Mouse (Mus musculus): ENCODE results near the gene Brsk1.
A peak's percentile ranks its signal among the peaks of the same experiment; 100 is the strongest.

Brsk1 gene

GRCm38 (mm10) chr7:4670655-4671255, 19.6 kb upstream of the Brsk1 start:
- DNase-seq = no peak

GRCm38 (mm10) chr7:4671956-4672355, 18.4 kb upstream of the Brsk1 start:
- no peak for DNase-seq

- DNase-seq = peak; percentile 30 to 44
Measured at GRCm38 (mm10) chr7:4674114-4674731, 16.2 kb upstream of the Brsk1 start.

GRCm38 (mm10) chr7:4675200-4675599, 15.2 kb upstream of the Brsk1 start:
- DNase-seq = no peak

GRCm38 (mm10) chr7:4683307-4683706, 7.1 kb upstream of the Brsk1 start:
- DNase-seq = no peak

- peak in 1 of 2 experiments; percentile 35 for DNase-seq
Measured at GRCm38 (mm10) chr7:4684203-4684602, 6.2 kb upstream of the Brsk1 start.

- DNase-seq = peak; percentile 94 to 96
Measured at GRCm38 (mm10) chr7:4684632-4685417, 5.6 kb upstream of the Brsk1 start, which contains the start of gene Hspbp1. Gene Hspbp1 (minus strand): TSS chr7:4685068.

GRCm38 (mm10) chr7:4690951-4691653, 698 bp downstream of the Brsk1 start:
- DNase-seq = peak in 1 of 2 experiments; percentile 18

- no peak for DNase-seq
Measured at GRCm38 (mm10) chr7:4693004-4693403, 2.6 kb downstream of the Brsk1 start.

- no peak for DNase-seq
Measured at GRCm38 (mm10) chr7:4702334-4702733, 11.9 kb downstream of the Brsk1 start.

- DNase-seq = no peak
Measured at GRCm38 (mm10) chr7:4703195-4703594, 12.8 kb downstream of the Brsk1 start.

- DNase-seq = no peak
Measured at GRCm38 (mm10) chr7:4705098-4705497, 14.7 kb downstream of the Brsk1 start.

GRCm38 (mm10) chr7:4712594-4712993, 22.2 kb downstream of the Brsk1 start:
- no peak for DNase-seq

GRCm38 (mm10) chr7:4716955-4717354, 26.6 kb downstream of the Brsk1 start:
- DNase-seq = no peak

- DNase-seq = no peak
Measured at GRCm38 (mm10) chr7:4719276-4719675, 28.9 kb downstream of the Brsk1 start.

GRCm38 (mm10) chr7:4723508-4723907, 33.1 kb downstream of the Brsk1 start:
- DNase-seq = peak; percentile 19 to 35

GRCm38 (mm10) chr7:4724359-4724758, 34.0 kb downstream of the Brsk1 start:
- DNase-seq = no peak

GRCm38 (mm10) chr7:4725169-4725568, 34.8 kb downstream of the Brsk1 start, which contains the start of gene Tmem150b:
Gene Tmem150b (minus strand): TSS chr7:4725249.
- DNase-seq = no peak

GRCm38 (mm10) chr7:4731090-4731489, 40.7 kb downstream of the Brsk1 start:
- DNase-seq = no peak

GRCm38 (mm10) chr7:4732968-4733392, 42.6 kb downstream of the Brsk1 start:
- no peak for DNase-seq

- no peak for DNase-seq
Measured at GRCm38 (mm10) chr7:4739041-4739543, 48.7 kb downstream of the Brsk1 start.

- DNase-seq = peak; percentile 91 to 96
Measured at GRCm38 (mm10) chr7:4739544-4740275, 49.3 kb downstream of the Brsk1 start, which contains the start of gene Kmt5c. Gene Kmt5c (plus strand): TSS chr7:4740115.

All from thymus, postnatal 36 days (tissue).